Mouse (Mus musculus) lung, adult 2 months (tissue): ENCODE measurements around the gene Pax8. TPM values are rescaled to one million over a fixed set of nuclear protein-coding genes. Genes with fewer than 3 reads are reported as not detected.

ENCODE experiments used
- DNase-seq: peaks from one replicate; pipeline ENCODE4 v3.0.0; 2022
- H3K4me1 ChIP-seq: fragments of 200-500 bp; 2 replicates; pipeline ENCODE4 v1.6.1; 2011; ENCODE audit warnings: low read length; ENCODE audit not compliant: control insufficient read depth, insufficient read depth
- H3K4me3 ChIP-seq: fragments of 200-500 bp; replicated peaks from 2 replicates; pipeline ENCODE3; 2011; ENCODE audit warnings: low read depth, mild to moderate bottlenecking, control low read depth, low read length; ENCODE audit errors: extremely low read depth
- CTCF ChIP-seq: fragments of 200-500 bp; IDR thresholded peaks from 2 replicates; pipeline ENCODE4 v1.5.1; 2011; ENCODE audit warnings: mild to moderate bottlenecking, low read length, control low read depth; ENCODE audit not compliant: insufficient read depth
- POLR2A ChIP-seq: fragments of 200-500 bp; IDR thresholded peaks from 2 replicates; pipeline ENCODE4 v1.6.1; 2011; ENCODE audit warnings: low read depth, mild to moderate bottlenecking, control low read depth, low read length, borderline replicate concordance; ENCODE audit errors: extremely low read depth
- WGBS: fragments of 180-500 bp; shearing (Covaris S2); methylation state at CpG from one replicate; pipeline ENCODE4 v1.1.7; 2018; 5-methylcytosine and 5-hydroxymethylcytosine counted together
- polyA plus RNA-seq: library from polyadenylated mRNA; depleted of rRNA; stranded (reverse); fragments of >200 nt; gene quantifications from 2 replicates; pipeline ENCODE4 v1.2.3, GENCODE M21; 2012

The Pax8 gene
- polyA plus RNA-seq, 1 experiment, result not detected

DNA sequence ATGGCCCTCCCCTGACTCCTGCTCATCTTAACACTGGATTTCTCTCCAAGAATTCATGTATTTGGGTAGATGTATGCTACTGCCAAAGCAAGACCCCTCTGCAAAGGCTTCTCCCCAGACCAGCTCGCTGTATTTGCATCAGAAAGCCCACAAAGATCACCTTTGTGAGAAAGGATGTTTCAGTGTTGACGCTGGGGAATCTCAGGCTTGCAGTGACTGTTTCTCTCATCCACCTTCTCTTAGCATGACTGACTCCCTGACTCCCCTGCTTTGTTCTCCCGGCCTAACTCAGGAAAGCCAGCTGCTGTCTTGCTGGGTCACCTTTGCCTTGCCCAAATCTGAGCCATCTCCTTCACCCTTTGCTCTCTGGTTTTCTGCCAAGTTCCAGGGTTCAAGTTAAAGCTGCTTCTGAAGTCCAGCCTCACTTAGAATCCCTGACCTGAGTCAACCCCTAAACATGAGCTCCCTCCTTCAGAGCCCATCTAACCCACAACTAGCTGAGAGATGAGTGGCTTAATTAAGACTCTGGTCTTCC, 32.1 kb downstream of the Pax8 start:
- no peaks in the 10 kb centered on the region for H3K4me1 ChIP-seq
- no peak for DNase-seq
- WGBS, result 79% methylated on average over 3 of the region's 3 CpGs

DNA sequence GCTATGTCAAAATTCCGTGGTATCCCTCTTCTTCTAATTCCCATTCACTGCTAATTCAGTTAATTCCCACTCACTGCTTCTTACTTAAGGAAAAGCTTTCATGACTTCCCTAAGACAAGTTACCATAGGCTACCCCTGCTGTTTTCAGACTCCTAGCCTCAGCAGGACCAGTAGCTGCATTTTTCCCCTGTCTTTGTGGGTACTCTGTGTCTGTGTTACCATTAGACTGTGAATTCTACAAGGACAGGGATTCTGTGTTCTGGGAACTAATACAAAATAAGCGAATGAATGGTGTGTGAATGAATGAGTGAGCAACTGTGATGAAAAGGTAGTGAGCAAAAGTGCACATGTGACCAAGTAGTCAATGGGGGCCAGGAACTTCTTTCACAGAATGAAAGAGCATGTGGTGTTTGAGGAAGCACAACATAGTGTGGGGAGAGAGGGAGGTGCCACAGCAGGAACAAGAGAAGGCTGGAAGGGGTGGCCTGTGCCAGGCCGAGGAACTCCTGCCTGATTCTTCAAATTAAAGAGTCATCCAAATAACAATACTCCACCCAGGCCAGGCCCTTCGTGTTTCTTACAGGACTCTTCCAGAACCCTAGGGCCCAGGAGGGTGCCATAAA, 33.0 kb downstream of the Pax8 start:
- Histone ChIP-seq H3K4me3 (no peak overlapping the region), H3K4me1 (no peaks in the 10 kb centered on the region)
- DNase-seq, result no peak
- no peak for TF ChIP-seq CTCF
- TF ChIP-seq POLR2A, result no peak
- WGBS, result 69% methylated on average over 4 of the region's 4 CpGs

More for the DNA sequence above, 32.1 kb downstream of the Pax8 start:
- TF ChIP-seq CTCF, result no peak
- TF ChIP-seq POLR2A, result no peak
- H3K4me3 ChIP-seq, result no peak overlapping the region

DNA sequence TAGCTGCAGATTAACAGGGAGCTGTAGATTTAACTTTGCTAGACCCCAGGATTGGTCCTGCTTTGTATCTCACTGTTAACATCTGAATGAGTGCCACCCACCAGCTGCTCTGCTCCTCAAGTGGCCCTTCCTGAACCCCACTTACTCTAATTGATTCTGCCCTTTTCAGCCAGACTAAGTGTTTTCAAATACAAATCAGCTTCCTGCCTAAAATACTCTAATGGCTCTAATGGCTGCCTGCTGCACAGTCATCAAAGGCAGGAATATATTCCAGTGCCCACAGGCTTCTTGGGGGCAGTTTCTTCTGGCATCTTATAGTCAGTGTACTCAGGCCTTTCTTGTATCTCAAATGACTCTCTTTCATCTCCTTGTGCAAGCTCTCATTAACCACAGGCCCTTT, 33.5 kb downstream of the Pax8 start:
- TF ChIP-seq POLR2A (no peak), CTCF (no peak)
- Histone ChIP-seq H3K4me1 (no peaks in the 10 kb centered on the region), H3K4me3 (no peak overlapping the region)
- DNase-seq, result no peak

DNA sequence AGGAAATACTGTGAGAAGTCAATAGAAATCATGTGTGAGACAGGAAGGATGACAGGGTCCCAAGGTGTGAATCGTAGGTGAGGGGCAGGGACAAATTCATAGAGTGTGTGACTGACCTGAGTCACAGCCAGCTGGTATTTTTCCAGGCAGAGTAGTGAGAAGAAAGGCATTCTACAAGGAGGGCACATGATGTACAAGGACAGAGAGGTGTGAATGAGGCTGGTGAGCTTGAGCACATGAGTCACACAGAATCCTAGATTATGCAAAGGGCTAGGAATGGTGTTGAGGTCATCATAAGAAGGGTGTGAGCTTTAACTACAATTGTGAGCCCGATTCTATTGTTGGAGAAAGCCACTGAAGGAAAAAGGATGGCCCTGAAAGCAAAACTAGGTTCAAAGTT, 35.3 kb downstream of the Pax8 start:
- DNase-seq, result no peak
- 61% methylated on average over 2 of the region's 2 CpGs for WGBS
- TF ChIP-seq CTCF (no peak), POLR2A (no peak)
- H3K4me1 ChIP-seq, result no peaks in the 10 kb centered on the region
- H3K4me3 ChIP-seq, result no peak overlapping the region

DNA sequence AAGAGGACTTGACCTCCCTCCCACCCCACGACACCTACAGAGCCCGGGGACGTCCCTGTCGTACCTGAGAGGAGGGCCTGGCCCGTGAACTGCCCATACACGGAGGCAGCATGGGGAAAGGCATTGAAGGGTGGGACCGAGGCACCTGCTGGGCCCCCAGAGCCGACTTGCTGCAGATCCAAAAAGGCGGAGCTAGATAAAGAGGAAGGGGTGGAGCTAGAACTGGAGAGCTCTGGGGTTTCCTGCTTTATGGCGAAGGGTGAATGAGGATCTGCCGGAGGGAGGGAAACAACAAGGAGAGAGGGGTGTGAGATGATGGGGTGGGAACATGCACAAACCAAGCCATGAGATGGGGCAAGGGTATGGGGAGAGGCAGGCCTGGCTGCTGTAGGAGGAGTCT, 39.7 kb downstream of the Pax8 start:
- WGBS, result 68% methylated on average over 11 of the region's 11 CpGs
- DNase-seq, result no peak
- TF ChIP-seq CTCF, result no peak
- TF ChIP-seq POLR2A, result no peak
- Histone ChIP-seq H3K4me1 (no peaks in the 10 kb centered on the region), H3K4me3 (no peak overlapping the region)

DNA sequence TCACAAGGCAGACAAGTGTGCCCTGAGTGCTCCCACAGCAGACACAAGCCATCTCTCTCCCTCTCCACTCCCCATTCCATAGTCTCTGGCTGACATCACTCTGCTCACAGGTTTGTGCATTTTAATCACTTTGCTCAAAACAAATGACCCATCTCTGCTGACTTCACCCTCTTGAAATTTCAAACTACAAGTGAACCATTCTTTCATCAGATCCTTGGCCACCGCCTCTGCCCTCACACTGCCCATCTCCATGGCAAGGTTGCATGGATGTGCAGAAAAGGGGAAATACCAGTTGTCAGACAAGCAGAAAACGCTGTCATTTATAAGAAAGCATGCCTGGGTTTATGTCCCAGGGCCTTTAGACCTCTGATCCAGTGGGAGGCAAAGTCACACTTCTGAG, 40.7 kb downstream of the Pax8 start:
- DNase-seq, result no peak
- WGBS, result 77% methylated on average over 2 of the region's 2 CpGs

DNA sequence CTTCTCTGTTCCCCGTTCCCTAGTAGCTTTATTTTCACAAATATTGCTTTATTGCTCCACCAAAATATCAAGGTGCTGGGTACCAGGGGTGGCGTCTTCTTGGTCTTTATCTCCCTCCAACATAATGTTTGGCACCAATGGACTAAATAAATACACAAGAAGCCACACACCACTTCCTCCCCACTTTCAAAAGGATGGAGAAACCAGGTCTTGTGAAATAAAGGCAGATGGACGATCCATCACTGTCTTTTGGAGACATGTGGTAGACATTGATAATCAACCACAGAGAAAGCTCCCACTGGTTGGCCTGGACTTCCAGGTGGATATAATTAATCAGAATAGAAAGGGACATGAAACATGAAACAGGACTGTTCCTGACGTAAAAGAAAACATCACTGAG, 45.6 kb downstream of the Pax8 start:
- 62% methylated on average over 4 of the region's 4 CpGs for WGBS
- Histone ChIP-seq H3K4me1 (no peaks in the 10 kb centered on the region), H3K4me3 (no peak overlapping the region)
- TF ChIP-seq CTCF (no peak), POLR2A (no peak)
- DNase-seq, result no peak

More for the DNA sequence above, 40.7 kb downstream of the Pax8 start:
- Histone ChIP-seq H3K4me3 (no peak overlapping the region), H3K4me1 (no peaks in the 10 kb centered on the region)
- no peak for TF ChIP-seq POLR2A
- no peak for TF ChIP-seq CTCF

DNA sequence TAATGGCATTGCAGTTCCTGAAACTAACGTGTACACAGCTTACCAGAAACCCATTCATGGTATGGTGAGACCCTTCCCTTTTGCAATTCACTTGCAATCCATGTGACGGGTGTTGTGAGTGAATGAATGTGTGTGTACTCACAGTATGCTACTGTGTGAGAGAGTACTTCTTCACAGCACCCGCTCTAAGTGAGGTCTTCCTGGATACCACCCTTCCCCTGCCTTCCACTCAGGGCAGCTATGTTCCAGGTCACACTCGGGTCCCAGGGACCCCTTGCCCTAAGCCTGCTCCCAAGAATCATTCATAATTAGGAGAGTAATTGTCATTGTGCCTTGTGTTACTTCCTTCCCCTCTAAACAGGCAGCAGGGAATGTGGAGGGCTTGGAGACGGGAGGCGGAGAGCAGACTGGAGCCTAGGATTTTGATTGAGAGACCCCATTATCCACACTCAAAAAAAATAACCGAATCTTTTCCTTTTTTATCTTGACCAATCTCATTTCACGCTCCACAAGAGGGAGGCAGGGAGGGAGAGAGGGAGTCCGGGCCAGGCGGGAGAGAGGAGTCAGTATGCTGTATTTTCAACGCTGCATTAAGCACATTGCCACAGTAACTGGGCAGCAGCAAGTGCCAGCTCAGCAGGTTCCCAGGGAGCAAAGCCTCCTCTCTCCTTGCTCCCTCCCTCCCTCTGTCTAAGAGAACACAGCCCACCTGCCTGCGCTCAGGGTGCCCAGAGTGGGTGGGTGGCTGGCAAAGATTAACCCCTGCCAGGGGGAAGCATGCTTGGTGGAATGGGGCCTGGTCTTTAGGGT, 47.3 kb downstream of the Pax8 start:
- 57% methylated on average over 12 of the region's 12 CpGs for WGBS
- TF ChIP-seq POLR2A (no peak), CTCF (no peak)
- H3K4me1 ChIP-seq, result no peaks in the 10 kb centered on the region
- DNase-seq, result no peak
- H3K4me3 ChIP-seq, result no peak overlapping the region

DNA sequence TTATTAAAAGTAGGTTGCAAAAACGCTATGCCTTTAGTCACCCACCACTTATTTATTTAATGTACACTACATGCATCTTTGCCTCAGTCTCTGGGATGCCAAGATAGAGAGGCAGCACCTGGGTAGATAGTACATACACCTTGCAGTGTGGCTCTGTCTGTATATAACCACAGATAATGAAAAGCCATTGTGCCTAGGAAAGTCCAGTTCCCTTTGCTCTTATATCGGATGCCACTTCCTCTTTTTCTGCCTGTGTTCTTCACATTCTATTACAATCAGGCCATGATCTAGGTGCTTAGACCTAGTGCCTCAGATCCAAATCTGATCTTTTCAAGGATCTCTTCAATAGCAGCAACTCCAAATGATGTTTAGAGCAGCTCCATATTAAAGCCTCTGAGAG, 49.8 kb downstream of the Pax8 start:
- Histone ChIP-seq H3K4me1 (no peaks in the 10 kb centered on the region), H3K4me3 (no peak overlapping the region)
- no peak for DNase-seq
- TF ChIP-seq POLR2A, result no peak
- no peak for TF ChIP-seq CTCF
- WGBS, result 76% methylated on average over 2 of the region's 2 CpGs

DNA sequence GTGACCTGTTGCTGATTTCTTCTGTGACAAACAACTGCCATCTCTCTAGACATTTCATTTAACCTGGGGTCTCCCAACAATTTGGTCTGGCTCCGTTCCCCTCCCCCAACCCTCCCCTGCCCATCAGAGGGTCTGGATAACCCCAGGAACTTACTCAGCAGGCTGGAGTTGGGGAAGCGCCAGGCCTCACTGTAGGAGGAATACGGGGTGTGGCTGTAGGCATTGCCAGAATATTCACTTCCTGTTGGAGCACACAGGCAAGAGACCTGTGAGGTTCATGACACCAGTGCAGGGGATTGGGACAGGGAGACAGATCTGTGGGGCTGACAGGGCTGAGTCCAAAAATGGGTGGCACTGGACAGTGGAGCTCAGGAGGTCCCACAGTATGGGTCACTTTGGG, 52.6 kb downstream of the Pax8 start:
- H3K4me1 ChIP-seq, result no peaks in the 10 kb centered on the region
- WGBS, result 55% methylated on average over 3 of the region's 3 CpGs
- TF ChIP-seq POLR2A (no peak), CTCF (no peak)
- no peak for DNase-seq
- no peak overlapping the region for H3K4me3 ChIP-seq
